Mouse (Mus musculus) kidney, embryonic 14.5 days (tissue): ENCODE measurements around the gene Gm10645. TPM values are rescaled to one million over a fixed set of nuclear protein-coding genes. Genes with fewer than 3 reads are reported as not detected.

Experiments used
- ATAC-seq: fragments of 200-750 bp; cut with Nextera tagmentation; 2 replicates; pipeline ENCODE4 v1.8.0; 2017; ENCODE audit warnings: moderate number of reproducible peaks, mild to moderate bottlenecking, moderate TSS enrichment, moderate library complexity; ENCODE audit not compliant: low FRiP score, low TSS enrichment
- H3K27ac ChIP-seq: fragments of 300-500 bp; sonication (generic); 2 replicates; pipeline ENCODE4 v1.5.1; 2014; ENCODE audit warnings: low read depth, mild to moderate bottlenecking, low read length, moderate library complexity, mixed read lengths
- H3K27me3 ChIP-seq: fragments of 300-500 bp; sonication (generic); 2 replicates; pipeline ENCODE4 v1.6.1; 2014; ENCODE audit warnings: mild to moderate bottlenecking, low read length; ENCODE audit not compliant: control insufficient read depth, insufficient read depth
- H3K36me3 ChIP-seq: fragments of 300-500 bp; sonication (generic); 2 replicates; pipeline ENCODE4 v1.6.1; 2014; ENCODE audit warnings: low read length, mixed read lengths; ENCODE audit not compliant: control insufficient read depth, insufficient read depth
- H3K4me1 ChIP-seq: fragments of 300-500 bp; sonication (generic); 2 replicates; pipeline ENCODE4 v1.6.1; 2014; ENCODE audit warnings: low read length, mixed read lengths; ENCODE audit not compliant: control insufficient read depth, insufficient read depth
- H3K4me2 ChIP-seq: fragments of 300-500 bp; sonication (generic); replicated peaks from 2 replicates; pipeline ENCODE4 v1.6.1; 2014; ENCODE audit warnings: low read depth, mild to moderate bottlenecking, low read length
- H3K4me3 ChIP-seq: fragments of 300-500 bp; sonication (generic); 2 replicates; pipeline ENCODE4 v1.5.1; 2014; ENCODE audit warnings: mild to moderate bottlenecking, low read length
- H3K9ac ChIP-seq: fragments of 300-500 bp; sonication (generic); 2 replicates; pipeline ENCODE4 v1.6.1; 2014; ENCODE audit warnings: low read depth, mild to moderate bottlenecking, low read length, moderate library complexity
- H3K9me3 ChIP-seq: fragments of 300-500 bp; sonication (generic); 2 replicates; pipeline ENCODE4 v1.6.1; 2016; ENCODE audit warnings: low read length; ENCODE audit not compliant: control insufficient read depth
- WGBS: fragments of 180-500 bp; shearing (Covaris S2); extraction: QIAGEN DNeasy Blood & Tissue Kit; methylation state at CpG from one replicate; pipeline ENCODE4 v1.1.7; 2014; 5-methylcytosine and 5-hydroxymethylcytosine counted together
- polyA plus RNA-seq: library from polyadenylated mRNA; unstranded; fragments of >200 nt; fragmentation: Nextera tagmentation; extraction: Ambion mirVana; gene quantifications from 2 replicates; pipeline ENCODE4 v1.2.1, GENCODE M21; 2014

Gene Gm10645
- polyA plus RNA-seq, 1 experiment from 2014 or later, result 3.0 TPM

DNA sequence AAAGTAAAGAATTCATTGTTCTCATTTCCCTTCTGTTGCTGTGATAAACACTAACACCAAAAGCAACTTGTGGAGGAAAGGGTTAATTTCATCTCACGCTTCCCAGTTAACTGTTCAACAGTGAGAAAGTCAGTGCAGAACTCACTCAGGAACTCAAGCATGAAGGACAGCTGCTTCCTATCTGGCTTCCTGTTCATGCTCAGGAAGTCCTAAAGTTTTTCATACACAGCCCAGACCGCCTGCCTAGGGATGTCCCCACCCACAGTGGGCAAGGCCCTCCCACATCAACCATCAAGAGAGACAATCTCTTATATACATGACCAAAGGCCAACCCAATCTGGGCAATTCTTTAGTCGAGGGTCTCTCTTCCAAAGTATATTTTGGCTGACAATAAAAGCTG, 7.0 kb downstream of the Gm10645 start:
- ATAC-seq, result no peak
- Histone ChIP-seq H3K27ac (no peak overlapping the region), H3K4me2 (no peak overlapping the region), H3K4me1 (no peaks in the 10 kb centered on the region), H3K36me3 (no peaks in the 10 kb centered on the region), H3K9me3 (no peaks in the 10 kb centered on the region), H3K4me3 (no peak overlapping the region), H3K9ac (no peak overlapping the region), H3K27me3 (no peaks in the 10 kb centered on the region)
- WGBS, result 46% methylated on average over 3 of the region's 3 CpGs

DNA sequence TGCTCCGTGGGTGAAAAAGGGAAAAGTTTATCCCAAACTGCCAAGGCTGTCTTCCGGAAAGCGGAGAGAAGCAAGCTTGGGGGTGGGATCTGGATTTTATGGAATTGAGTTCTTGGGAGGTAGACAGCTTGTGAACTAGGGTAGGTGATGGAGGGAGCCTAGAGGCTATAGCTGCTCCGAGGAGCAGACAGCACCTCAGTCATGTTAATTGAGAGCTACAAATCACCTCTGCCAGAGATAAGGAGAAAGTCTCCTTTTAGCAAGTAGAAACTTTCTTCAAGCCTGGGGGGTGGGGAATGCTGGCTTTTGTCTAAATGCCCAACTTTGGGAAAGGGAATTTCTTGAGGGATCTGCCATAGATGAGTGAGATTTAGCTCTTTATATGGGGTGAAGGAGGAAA, 10.9 kb downstream of the Gm10645 start:
- no peak overlapping the region for H3K4me2 ChIP-seq
- no peak for ATAC-seq
- H3K4me3 ChIP-seq, result no peak overlapping the region
- no peaks in the 10 kb centered on the region for H3K36me3 ChIP-seq
- H3K9ac ChIP-seq, result no peak overlapping the region
- H3K27ac ChIP-seq, result no peak overlapping the region
- peaks cover 3% of the 10 kb centered on the region; the same call in 1 of the 2 replicates for H3K9me3 ChIP-seq
- no peaks in the 10 kb centered on the region for H3K27me3 ChIP-seq
- 20% methylated on average over 4 of the region's 4 CpGs for WGBS
- no peaks in the 10 kb centered on the region for H3K4me1 ChIP-seq

DNA sequence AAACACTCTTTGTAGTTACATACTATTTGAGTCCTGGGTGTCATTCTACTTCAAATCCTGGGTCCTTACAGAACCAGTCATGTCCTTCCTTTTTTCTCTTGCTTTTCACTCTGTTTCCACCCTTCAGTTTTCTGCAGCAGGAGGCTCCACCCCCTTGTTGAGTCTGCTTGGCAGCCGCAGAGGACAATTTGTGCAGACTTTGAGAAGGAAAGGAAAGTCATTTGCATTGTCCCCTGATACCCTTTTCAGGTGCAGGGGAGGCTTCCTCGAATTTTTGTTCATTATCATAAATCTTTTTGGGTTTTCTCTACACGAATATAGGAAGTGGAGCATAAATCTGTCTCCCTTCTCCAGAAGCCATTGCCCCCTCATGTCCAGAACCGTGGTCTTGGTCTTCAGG, 13.5 kb downstream of the Gm10645 start:
- Histone ChIP-seq H3K27me3 (no peaks in the 10 kb centered on the region), H3K4me1 (no peaks in the 10 kb centered on the region), H3K36me3 (no peaks in the 10 kb centered on the region), H3K27ac (no peak overlapping the region), H3K4me3 (no peak overlapping the region), H3K9ac (no peak overlapping the region), H3K9me3 (peaks cover 3% of the 10 kb centered on the region; the same call in 1 of the 2 replicates), H3K4me2 (no peak overlapping the region)
- WGBS, result 40% methylated on average over 4 of the region's 4 CpGs
- no peak for ATAC-seq

DNA sequence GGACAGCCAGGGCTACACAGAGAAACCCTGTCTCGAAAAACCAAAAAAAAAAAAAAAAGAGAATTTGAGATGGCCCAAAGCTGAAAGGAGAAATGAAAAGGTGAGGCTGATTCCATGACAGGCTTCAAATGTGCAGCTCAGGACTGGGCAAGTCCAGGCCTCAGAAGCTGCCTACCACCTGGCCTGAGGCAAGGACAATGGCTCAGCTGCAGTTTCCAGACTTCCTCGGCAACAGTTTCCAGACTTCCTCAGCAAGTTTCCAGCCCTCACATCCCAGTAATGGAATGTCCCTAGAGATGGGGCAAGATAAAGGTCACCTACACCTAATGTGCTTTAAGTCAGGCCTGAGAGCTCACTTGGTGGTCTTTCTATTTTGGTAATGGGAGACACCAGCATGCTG, 13.9 kb downstream of the Gm10645 start:
- Histone ChIP-seq H3K36me3 (no peaks in the 10 kb centered on the region), H3K9me3 (peaks cover 3% of the 10 kb centered on the region; the same call in 1 of the 2 replicates), H3K4me1 (no peaks in the 10 kb centered on the region), H3K4me3 (no peak overlapping the region), H3K27me3 (no peaks in the 10 kb centered on the region), H3K4me2 (no peak overlapping the region), H3K27ac (no peak overlapping the region), H3K9ac (no peak overlapping the region)
- 70% methylated on average over 1 of the region's 2 CpGs for WGBS
- ATAC-seq, result no peak

DNA sequence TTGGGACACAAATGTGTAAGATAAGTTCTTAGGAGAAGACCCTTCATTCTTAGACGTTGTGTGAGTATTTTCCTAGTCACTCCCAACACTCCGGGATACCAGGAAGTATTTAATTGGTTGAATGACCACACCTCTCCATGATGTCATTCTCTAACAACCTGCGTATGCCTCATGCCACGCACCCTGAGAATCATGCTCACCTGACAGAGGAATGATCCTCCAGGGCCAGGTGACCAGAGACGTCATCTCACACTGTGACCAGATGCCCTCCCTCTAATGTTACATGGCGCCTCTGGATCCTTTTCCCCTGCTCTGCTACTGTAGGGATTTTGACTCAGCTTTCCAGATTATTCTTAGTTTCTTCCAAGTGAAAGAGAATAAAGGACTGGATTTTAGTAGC, 16.8 kb downstream of the Gm10645 start:
- Histone ChIP-seq H3K4me1 (no peaks in the 10 kb centered on the region), H3K27me3 (no peaks in the 10 kb centered on the region), H3K27ac (no peak overlapping the region), H3K4me3 (no peak overlapping the region), H3K4me2 (no peak overlapping the region), H3K9me3 (peaks cover 3% of the 10 kb centered on the region; the same call in 1 of the 2 replicates), H3K36me3 (no peaks in the 10 kb centered on the region), H3K9ac (no peak overlapping the region)
- no peak for ATAC-seq
- 77% methylated on average over 6 of the region's 6 CpGs for WGBS

DNA sequence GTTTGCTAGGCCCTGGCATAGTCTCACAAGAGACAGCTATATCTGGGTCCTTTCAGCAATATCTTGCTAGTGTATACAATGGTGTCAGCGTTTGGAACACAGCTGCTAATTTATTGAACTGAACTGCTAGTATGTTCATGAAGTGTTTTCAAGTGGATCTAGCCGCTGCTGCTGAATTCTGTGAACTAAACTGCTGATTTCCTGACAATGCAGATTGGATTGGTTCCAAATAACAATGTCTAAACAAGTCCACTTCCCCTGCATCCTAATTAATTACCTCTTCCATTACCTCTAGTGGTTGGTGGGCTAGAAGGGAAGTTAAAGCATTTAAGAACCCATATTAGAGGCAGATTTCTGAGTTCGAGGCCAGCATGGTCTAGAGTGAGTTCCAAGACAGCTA, 20.5 kb downstream of the Gm10645 start:
- Histone ChIP-seq H3K4me1 (no peaks in the 10 kb centered on the region), H3K36me3 (no peaks in the 10 kb centered on the region)
- WGBS, result 77% methylated on average over 3 of the region's 3 CpGs

DNA sequence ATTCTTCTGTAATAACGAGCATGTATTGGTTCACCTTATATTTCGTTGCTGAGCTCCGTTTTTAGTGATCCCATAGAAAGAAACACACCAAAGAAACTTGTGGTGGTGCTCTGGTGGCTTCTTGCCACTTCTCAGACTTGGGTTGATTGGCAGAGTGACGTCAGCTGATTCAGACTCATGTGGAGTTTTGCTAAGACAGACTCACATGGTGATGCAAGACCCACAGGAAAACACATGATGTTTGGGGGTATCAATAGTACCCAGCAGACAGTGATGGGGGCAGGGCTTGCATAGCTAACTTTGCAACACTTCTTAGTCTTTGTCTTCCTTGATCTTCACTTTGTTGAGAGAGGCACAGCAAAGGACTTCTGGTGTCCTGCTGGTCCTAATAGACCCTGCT, 21.4 kb downstream of the Gm10645 start:
- Histone ChIP-seq H3K27me3 (no peaks in the 10 kb centered on the region), H3K9ac (no peak overlapping the region), H3K4me3 (no peak overlapping the region), H3K4me1 (peaks cover 5% of the 10 kb centered on the region; the same call in 1 of the 2 replicates), H3K27ac (no peak overlapping the region), H3K36me3 (no peaks in the 10 kb centered on the region), H3K4me2 (no peak overlapping the region), H3K9me3 (no peaks in the 10 kb centered on the region)
- 92% methylated on average over 4 of the region's 4 CpGs for WGBS
- no peak for ATAC-seq

More for the DNA sequence above, 20.5 kb downstream of the Gm10645 start:
- no peak overlapping the region for H3K9ac ChIP-seq
- no peak overlapping the region for H3K27ac ChIP-seq
- no peaks in the 10 kb centered on the region for H3K27me3 ChIP-seq
- H3K4me2 ChIP-seq, result no peak overlapping the region
- ATAC-seq, result no peak
- H3K4me3 ChIP-seq, result no peak overlapping the region
- H3K9me3 ChIP-seq, result no peaks in the 10 kb centered on the region

DNA sequence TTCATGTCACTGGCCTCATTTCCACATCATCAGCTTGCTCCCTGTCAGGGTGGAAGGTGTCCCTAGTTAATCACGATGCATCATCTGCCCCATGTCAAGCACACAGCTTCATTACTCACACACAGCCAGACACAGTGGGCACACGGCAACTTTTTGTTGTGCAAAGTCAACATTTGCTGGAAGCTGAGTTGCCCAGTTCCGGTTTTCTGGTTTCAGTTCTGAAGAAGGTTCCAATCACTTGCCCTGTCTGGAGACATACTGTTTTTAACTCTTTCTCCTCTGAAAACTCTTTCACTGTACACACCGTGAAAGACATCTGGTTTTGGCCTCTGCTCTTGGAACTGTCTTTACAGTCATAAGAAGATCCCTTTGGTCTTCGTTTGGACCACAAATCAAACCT, 24.6 kb downstream of the Gm10645 start:
- Histone ChIP-seq H3K27me3 (no peaks in the 10 kb centered on the region), H3K4me3 (no peak overlapping the region), H3K4me1 (peaks cover 5% of the 10 kb centered on the region; the same call in 1 of the 2 replicates), H3K9ac (no peak overlapping the region), H3K9me3 (no peaks in the 10 kb centered on the region), H3K36me3 (no peaks in the 10 kb centered on the region), H3K27ac (no peak overlapping the region), H3K4me2 (no peak overlapping the region)
- 65% methylated on average over 5 of the region's 5 CpGs for WGBS
- ATAC-seq, result no peak

DNA sequence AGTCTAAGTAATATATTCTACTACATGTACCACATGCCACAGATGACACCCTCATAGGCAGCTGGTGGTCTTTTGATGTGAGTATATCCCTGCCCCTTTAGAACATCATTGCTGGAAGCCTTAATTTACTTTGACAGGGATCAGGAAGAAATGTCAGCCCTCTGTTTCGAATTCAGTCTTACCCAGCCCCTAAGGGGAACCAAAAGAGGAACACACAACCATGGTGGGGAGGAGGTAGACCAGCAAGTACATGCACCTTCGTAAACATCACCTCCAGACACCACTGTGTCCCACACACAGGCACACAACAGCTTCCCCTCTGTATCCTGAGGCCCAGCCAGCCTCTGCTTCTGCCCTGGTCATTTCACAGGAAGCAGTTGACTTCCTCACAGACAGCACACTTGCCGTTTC, 25.3 kb downstream of the Gm10645 start:
- Histone ChIP-seq H3K27me3 (no peaks in the 10 kb centered on the region), H3K4me2 (no peak overlapping the region), H3K4me3 (no peak overlapping the region), H3K9ac (no peak overlapping the region), H3K36me3 (no peaks in the 10 kb centered on the region), H3K9me3 (no peaks in the 10 kb centered on the region), H3K4me1 (peaks cover 5% of the 10 kb centered on the region; the same call in 1 of the 2 replicates), H3K27ac (no peak overlapping the region)
- WGBS, result 59% methylated on average over 3 of the region's 3 CpGs
- no peak for ATAC-seq
